ENCODE assay signal across 15 mouse cellular contexts in the genomic region with DNA sequence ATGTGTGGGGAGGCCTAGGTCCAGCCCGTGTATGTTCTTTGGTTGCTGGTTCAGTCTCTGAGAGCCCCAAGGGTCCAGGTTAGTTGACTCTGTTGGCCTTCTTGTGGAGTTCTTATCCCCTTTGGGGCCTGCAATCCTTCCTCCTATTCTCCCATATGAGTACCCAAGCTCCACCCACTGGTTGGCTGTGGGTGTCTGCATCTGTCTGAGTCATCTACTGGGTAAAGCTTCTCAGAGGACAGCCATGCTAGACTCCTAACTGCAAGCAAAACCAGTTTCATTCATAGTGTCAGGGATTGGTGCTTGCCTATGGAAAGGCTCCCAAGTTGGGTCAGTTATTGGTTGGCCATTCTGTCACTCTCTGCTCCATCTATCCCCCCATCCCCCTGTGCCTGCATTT.
"Had no signal": no experiment of that assay in that cellular context is flagged by ENCODE, and none has a peak within 500 bp of the region (broad histone marks: within the 10 kb centered on the region; RNA-seq: fewer than 3 reads in every experiment).

No protein-coding gene starts in this region.

- H3K4me3 ChIP-seq: neural tube, embryonic 12.5 days; neural tube, embryonic 13.5 days; neural tube, embryonic 15.5 days; stomach, embryonic 15.5 days had no signal

- H3K4me1 ChIP-seq: stomach, embryonic 15.5 days had no signal

- DNase-seq: retina, postnatal 1 day; right cerebral cortex, postnatal 14 days; right cerebral cortex, postnatal 25 days; spleen, adult 18-20 months; thymus, adult 18-20 months; thymus, adult 2 months; thymus, postnatal 14 days; thymus, postnatal 25 days; thymus, postnatal 36 days; thymus, postnatal 4 days had no signal

- H3K9me3 ChIP-seq: neural tube, embryonic 12.5 days; neural tube, embryonic 15.5 days; stomach, embryonic 15.5 days had no signal

- H3K27me3 ChIP-seq: neural tube, embryonic 12.5 days; neural tube, embryonic 13.5 days; neural tube, embryonic 15.5 days; stomach, embryonic 15.5 days had no signal

- H3K36me3 ChIP-seq: stomach, embryonic 15.5 days had no signal

- H3K4me2 ChIP-seq: neural tube, embryonic 12.5 days; neural tube, embryonic 13.5 days; neural tube, embryonic 15.5 days; stomach, embryonic 15.5 days had no signal

- H3K9ac ChIP-seq: neural tube, embryonic 12.5 days; neural tube, embryonic 13.5 days; neural tube, embryonic 15.5 days; stomach, embryonic 15.5 days had no signal

- H3K27ac ChIP-seq: neural tube, embryonic 12.5 days; neural tube, embryonic 13.5 days; neural tube, embryonic 15.5 days; stomach, embryonic 15.5 days; stomach, postnatal 0 days had no signal
